Mouse (Mus musculus) lung, postnatal 10 days (tissue): ENCODE measurements around the gene Als2cl.

Experiments used
- DNase-seq: peaks from one replicate; pipeline ENCODE4 v3.0.0; 2021

The Als2cl gene

DNA sequence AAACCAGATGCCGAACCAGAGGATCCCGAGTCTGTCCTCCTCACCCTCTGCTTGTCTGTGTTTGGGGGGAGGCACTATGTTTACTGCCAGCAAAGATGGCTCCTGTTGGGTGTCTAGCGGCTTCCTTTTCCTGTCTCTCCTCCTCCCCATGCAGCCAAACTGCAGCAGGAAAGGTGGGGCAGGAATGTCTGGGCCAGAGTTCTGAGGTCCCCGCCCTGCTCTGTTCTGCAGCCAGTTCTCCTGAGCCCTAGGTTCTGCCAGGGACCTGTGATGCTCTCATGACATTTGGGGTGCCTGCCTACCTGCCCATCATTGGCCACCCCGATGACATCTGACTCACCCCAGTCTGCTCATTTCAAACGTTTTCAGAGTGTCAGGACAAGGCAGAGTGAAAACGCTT lies 2.3 kb downstream of the Als2cl start:
- peak; percentile 79 for DNase-seq

DNA sequence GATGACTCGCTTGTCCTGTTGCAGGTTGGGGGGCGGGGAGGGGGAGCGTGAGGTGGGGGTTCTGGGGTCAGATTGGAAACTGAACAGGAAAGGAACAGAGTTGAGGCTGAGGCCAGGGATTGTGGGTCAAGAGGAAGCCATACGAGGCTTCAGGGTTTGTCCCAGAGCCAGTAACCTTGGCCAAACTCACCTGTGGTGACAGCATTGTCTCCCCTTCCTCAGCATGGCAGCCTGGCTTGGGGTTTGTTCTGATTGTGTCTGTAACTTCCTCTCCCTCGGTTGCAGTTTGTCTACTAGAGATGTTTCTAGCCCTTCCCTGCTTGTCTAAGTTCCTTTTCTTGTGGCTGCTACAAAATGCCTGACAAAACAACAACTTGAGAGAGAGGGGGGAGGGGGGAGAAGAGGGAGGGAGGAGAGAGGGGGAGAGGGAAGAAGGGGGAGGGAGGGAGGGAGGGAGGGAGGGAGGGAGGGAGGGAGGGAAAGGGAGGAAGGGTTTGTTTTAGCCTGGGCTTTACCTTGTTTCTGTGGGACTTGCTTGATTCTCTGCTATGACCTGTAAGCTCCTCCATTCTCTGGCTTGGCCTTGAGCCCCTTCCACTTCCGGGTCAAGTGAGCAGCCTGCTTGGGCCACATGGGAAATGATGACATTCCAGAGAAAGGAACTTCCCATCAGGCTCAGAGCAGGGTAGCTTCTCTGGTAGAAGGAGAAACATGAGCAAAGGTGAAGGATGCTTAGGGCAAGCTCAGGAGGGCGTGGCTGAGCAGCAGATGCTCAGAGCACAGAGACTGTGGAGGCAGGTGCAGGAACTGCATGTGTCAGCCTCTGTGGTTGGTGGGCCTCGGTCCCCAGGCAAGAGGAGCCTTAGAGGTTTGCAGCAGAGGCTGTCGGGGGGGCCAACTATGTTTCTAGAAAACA lies 8.0 kb downstream of the Als2cl start:
- DNase-seq: no peak

DNA sequence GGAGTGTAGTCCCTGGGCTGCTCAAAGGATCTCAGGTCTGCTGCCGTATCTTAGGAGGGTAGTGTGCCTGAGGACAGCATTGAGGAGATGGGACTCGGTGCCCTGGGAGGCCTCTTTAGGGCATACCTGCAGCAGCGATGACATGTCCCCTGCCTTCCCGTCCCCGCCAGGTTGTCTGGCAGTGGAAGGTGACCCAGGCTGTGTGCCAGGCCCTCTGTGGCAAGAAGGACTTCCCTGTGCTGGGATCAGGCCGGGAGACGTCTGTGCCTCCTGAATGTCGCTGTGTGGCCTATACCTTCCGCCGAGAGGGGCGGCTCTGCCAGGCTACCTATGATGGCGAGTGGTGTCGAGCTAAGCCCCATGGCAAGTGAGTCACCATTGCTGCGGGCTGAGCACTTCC lies 9.3 kb downstream of the Als2cl start:
- no peak for DNase-seq

DNA sequence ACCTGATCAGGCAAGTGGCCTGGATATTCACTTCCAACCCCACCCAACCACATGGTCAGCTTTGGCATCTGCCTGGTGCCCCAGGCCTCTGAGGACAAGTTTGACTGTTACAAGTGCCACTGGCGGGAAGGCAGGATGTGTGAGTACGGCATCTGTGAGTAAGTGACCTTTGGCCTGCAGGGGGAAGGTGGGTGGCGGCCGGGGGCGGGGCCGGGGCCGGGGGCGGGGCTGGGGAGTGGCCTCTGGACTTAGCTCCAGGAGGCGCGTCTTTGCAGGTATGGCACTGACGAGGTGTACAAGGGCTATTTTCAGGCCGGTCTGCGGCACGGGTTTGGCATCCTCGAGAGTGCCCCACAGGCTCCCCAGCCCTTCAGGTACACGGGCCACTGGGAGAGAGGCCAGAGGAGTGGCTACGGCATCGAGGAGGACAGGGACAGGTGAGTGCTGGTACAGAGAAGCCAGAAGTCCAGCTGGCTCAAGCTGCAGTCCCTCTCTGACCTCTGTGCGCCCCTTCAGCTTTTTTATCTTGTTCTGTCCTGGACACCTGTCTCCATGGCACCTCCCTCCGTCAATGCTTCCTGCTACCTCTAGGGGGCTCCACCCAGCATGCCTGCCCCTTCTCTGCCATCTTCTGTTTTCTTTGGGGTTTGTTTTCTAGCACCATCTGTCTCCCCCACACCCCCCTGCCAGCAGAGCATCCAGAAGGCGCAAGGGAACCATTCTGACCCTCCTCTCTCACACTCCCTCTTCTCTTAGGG lies 10.5 kb downstream of the Als2cl start:
- DNase-seq: no peak

DNA sequence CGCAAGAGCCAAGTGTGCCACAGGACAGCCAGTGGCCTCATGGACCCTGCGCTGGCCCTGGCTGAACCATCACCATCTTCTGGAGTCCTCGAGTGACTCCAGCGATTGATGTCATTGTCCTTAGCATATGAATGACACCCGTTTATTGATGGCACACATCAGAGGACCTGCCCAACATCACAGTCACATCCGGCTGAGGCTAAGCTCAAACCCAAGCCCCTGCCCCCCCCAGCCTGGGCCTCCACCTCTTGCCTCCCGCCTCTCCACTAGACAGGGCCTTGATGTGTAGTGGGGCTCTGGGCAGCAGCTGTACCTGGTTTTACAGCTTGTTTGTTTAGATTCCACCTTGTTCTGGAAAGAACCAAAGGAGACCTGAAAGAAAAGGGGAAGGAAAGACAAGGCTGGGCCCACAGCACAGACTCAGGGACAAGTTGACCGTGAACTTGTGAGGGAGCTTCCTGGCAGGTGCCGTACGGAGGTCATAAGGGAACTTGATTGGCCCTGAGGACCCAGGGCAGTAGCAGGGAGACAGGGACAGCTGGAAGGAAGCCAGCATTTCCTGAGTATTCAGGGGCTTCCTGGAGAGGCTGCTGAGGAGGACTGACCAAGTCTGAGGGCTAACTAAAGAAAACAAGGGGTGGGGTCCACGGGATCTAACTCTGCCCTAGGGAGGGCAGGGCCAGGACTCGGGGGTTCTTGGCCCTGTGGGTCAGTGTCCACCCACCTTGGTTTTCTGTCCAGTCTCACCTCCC lies 11.6 kb downstream of the Als2cl start:
- peak; percentile 54 for DNase-seq

DNA sequence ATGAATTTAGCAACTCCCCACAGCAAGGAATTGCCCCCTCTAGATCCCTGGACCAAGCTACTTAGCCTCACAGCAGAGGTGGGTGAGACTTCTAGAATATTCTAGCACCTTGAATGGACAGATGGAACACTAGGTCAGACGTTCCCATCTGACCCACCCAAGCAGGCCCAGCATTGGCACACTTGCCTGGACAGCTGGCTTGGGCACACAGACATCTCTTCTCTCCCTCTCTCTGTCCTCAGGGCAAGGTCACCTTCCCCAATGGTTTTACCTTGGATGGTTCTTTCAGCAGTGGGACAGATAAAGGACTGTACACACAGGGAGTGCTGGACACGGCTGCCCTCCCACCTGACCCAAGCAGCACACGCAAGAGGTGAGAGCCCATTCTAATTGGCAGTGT lies 12.9 kb downstream of the Als2cl start:
- no peak for DNase-seq

DNA sequence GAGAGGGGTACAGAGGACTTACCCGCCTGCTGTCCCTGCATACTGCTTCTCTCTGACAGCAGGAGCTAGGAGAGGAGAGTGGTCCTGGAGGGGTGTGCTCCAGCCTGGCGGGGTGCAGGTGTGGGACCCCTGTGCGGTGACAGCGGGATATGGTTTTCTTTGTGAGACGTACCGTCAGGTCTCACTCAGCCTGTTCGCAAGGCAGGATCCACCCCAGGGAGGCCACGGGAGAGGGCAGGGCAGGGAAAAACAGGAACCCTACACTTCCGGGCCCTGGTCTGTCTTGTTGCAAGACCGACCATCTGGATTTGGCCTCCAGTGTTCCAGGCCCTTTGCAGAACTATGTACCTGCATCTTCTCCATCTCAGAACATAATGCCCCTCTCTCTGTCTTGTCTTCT lies 13.8 kb downstream of the Als2cl start:
- DNase-seq: no peak

DNA sequence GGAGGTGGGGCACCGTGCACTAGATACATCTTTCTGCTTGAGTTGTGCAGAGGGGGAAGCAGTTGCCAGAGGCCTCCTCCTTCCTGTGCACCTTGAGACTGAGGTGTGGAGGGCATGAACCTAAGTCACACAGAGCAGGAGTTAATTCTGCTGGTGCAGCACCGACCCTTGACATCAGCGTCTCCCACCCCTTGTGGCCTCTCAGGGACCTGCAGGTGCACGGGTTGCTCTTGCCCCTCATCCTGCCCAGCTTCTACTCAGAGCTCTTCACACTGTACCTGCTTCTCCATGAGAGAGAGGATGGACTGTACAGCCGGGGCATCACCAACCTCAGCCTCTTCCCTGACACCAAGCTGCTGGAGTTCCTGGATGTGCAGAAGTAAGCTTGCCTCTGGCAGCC lies 15.8 kb downstream of the Als2cl start:
- no peak for DNase-seq

DNA sequence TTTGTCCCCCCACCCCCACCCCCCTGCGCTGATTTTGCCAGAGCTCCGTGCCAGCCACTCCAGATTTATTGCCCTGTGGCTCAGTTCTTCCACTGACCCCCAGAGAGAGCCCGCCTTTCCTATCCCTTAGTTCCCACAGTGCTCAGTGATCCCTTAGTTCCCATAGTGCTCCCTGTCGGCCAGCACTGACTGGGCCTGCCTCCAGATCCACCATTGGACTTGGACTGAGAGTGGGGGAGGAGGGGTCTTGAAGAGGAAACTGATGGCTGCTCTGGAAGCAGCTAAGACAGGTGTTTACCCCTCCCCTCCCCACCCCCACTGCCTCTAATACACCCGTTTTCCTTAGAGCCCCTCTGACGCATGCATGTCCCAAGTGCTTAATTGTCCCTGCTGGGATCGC lies 16.3 kb downstream of the Als2cl start:
- no peak for DNase-seq

DNA sequence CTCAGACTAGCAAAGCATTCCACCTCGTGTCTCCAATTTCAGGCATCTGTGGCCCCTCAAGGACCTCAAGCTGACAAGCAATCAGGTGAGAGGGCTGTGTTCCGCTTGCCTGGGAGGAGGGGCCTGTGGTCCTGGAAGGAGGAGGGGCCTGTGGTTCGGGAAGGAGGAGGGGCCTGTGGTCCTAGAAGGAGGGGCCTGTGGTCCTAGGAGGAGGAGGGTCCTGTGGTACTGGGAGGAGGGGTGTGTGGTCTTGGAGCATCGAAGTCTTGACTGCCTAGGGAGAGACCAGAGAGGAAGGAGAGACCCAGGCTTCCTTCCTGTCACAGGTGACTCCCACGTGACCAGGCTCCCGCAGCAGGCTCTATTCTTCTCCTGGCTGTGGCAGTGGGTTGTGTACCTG lies 16.9 kb downstream of the Als2cl start:
- peak; percentile 45 for DNase-seq

DNA sequence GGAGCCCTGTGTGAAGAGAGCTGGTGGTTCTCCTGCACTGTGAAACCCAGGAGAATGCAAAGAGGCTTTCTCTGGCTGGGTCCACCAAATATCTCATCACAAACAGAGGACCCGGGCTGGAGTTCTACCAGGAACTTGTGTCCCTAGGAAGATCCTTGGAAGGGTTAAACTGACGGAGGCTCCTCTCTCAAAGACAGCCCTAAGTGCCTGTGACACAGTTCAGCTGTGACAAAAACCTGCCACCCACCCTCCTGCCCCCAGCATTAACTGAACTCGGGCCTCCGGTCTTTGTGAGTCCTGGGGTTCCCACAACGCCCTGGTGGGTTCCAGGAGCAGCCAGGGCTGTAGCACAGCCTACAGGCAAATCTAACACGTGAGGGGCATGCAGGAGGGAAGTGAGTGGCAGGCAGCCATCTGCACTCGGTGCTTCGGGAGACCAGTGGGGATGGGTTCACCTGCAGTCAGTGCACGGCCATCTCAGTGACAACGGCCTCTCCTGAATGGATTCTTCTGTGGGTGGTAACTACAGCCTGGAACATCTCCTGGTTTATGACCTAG lies 19.9 kb downstream of the Als2cl start:
- no peak for DNase-seq

DNA sequence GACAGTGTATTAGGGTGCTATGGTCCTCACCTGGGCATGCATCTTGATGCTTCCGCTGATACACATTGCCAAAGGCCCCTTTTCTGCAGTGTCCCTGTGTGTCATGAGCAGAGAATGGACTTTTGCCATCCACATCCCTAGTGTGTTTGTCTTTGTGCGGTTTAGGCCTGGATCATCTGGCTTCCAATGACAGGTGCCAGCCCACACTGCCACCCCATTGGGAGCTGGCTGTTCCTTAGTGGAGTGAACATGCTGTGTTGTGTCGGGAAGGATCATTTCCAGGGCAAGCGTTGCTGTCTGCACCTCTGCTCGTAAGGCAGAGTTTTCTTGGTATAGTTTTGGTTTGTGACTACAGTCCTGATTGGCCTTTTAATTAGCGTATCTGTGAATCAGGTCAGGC lies 21.5 kb downstream of the Als2cl start:
- no peak for DNase-seq

DNA sequence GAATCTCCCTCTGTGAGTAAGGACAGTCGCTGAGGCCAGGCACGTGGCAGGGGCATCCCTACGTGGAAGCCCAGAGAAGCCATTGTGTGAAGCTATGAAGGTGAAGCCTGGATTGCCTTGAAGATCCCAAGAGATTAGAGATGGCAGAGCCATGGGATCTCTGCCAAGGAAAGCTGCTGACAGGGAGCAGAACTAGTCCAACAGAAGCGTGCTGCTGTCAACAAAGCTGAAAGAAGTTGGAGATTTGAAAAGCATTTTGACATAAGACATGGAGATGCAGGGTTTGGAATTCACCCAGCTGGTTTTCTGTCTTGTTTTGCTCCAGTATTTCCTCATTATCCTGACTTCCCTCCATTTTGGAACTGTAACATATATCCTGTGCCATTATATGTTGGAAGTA lies 22.6 kb downstream of the Als2cl start:
- no peak for DNase-seq

DNA sequence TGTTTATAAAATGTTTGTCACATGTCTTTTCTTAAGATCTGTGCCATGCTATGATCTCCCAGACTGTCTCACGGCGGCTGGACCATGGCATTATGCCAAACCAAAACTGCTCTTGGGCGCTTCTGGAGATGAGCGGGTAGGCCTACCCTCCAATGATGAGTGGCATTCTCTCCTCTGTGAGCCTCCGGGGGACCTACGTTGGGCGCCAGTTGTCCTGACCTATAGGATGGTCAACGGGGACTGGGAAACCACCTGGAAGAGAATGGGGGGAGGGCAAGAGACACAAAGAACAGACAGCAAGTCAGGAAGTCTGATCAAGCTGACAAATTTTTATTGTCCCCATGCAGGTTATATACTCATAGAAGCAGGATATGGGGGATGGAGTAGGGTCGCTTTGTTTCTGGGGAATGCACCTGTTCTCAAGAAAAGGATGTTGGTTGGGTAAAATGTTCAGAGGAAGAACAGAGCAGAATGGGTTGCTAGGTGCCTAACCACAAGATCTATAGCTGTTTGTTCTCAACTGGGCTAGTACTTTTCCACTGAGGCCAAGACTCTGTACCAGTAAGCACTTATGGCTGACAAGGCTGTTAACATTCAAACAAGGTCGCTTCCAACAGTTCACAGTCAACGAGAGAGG lies 27.6 kb downstream of the Als2cl start:
- no peak for DNase-seq

DNA sequence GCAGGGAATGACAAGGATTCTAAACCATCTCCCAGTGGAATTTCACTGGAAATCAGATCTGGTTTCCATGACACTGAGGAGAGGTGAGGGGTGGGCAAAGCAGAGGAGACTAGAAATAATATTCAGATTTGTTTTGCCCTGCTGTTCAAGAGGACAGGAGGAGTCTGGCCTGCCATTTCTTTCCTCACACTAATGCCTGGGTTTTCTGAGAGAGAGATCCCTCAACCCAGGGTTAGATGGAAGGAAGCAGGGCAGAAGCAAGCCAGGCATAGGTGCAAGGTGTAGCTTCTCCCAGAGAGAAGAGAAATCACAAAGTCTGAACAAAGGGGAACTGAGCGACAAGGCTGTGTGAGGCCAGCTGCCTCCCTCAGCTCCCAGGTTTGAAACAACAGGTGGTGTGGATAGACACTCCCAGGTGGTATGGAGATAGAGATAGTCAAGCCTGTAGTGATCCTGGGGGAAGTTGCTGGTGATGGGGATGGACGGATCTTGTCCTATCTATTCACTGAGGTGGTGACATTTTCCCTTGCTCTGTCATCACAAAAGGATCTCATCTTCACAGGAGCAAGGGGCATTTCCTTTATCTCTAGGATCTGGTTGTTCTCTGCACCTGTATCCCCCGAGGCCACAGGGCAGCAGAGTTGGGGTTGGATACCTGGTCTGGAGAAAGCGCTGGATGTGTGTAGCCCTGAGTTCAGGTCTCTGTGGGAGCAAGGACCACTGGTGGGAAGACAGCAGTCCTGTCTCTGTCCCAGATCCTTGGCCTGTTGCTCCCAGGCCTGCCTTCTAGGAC lies 28.4 kb downstream of the Als2cl start:
- DNase-seq: no peak

DNA sequence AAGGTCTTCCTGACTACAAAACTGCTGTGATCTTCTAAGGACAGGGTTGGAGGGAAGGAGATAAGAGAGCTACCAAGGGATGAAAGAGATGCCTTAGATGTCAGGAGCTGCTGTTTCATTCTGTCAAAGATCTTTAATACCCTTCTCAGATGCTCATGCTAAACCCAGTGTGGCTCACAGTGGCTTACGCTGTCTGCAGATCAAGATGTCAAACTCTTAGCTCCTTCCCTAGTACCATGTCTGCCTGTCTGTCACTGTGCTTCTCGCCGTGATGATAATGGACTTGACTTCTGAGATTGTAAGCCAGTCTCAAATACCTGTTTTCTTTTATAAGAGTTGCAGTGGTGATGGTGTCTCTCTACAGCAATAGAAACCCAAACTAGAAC lies 29.0 kb downstream of the Als2cl start:
- no peak for DNase-seq

DNA sequence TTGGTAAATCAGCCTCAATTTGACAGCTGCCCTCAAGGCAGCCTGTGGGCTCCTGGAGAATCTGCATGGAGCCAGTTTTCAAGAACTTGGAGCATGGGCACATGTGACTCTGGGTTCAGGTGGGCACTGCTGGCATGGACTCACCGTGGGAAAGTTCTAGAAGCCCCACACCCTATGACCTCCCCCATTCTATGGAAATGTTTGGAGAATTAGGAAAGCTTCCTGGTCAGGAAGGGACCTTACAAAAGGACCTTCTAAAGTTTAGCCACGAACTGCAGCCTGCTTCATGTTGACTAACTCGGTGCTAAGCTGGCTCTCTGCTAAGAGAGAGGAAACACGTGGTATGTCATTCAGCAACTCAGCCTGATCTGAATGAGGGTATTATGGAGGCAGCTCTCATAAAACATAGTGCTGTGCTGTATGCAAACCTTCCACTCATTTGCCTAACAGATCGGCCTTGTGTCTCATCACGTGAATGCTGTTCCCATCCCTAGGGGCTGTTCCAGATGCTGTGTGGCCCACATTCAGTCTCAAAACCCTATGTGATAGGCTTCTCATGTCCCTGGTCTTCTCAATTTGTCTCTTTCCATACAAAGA lies 29.8 kb downstream of the Als2cl start:
- no peak for DNase-seq

DNA sequence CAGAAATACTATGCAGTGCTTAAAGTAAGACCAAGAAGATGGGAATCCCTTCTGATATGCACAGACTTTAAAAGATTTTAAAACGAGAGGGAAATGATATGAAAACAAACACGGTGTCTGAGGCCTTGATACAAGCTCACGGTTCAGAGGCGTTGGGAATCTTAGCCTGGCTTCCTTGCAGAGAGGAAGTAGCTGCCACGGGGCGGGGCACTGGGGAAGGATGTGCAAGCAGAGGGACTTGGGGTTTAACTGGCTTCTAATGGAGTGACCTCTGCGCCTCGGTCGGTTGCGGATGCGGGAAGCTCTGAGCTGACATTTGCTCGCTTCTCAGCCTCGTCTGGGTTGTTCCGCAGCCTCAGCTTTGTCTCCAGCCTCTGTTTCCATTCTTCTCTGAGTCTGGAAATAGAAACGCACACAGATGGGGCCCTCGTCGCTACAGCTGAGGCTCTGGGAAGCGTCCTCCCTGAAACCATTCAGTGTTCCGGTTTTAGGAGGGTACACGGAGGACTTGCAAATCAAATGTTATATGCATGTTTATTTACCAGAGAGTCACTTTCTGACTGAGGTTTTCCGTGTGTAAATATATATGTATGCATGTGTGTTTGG lies 35.1 kb downstream of the Als2cl start:
- no peak for DNase-seq

DNA sequence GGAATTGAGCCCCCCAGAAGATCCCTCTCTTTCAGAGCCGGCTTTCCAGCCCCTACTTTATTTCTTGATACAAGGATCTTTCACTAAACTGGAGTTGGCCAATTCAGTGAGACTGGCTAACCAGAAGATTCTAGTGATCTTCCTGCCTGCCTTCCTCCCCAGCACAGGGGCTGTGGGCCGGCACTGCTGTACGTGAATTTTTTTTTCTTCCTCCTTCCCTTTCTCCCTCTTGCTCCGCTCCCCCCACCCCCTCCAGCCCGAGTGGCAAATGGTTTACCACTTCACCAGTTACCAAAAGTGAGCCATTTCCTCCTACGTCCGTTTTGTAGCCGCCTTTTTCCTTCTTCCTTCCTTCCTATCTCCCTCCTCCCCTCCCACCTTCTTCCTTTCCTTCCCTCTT lies 35.8 kb downstream of the Als2cl start:
- DNase-seq: no peak

DNA sequence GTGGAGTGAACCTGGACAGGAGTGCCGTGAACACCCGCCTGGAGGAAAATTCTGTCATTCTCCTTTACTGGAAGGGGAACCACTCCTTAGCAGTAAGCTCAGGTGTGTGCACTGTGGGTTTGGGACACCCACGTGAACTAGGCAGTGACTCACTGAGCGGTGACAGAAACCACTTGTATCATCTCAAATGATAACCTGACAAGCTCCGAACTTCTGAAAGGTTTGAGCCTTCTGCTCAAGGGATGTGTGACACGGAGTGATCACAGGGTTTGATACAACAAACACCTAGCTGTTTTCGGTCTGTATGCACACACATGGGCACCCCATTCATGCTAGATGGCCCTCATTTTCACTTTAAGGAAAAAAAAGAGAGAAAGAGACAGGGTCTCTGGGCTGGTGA lies 37.1 kb downstream of the Als2cl start, which contains the start of gene Fam240a:
Gene Fam240a, minus strand, starts transcription at position 76 of the 400 bp plus-strand sequence.
- DNase-seq: no peak
